Mouse (Mus musculus) gastrocnemius, postnatal 10 days (tissue): ENCODE data around the gene Gpc6. TPM values are rescaled to one million over a fixed set of nuclear protein-coding genes. Genes with fewer than 3 reads are reported as not detected.

ENCODE experiments used
- DNase-seq: peaks from one replicate; pipeline ENCODE4 v3.0.0; 2021; ENCODE audit warnings: mixed read lengths
- total RNA-seq, 2 experiments: library from RNA; stranded (reverse); gene quantifications; 2 replicates each; pipeline ENCODE4 v1.2.3; 2021

Gpc6 gene
- total RNA-seq, 2 experiments from 2014 or later: 14.4 to 17.5 TPM

DNA sequence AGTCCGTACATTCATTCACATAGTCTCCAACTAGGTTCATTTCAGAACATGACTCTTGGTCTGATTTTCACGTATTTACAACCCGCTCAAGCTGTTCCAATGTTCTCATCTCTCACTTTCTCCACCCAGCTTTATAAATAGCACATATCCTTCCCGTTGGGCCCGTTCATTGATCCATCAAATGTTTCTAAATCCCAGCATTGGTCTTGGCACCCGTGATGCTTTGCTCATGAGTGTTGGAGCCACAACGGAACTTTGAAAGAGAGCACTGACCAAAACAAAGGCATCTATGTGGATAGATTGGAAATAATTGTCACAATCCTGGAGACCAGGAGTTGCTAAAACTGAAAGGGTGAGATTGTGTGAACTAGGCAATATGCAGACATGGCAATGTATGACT, 787.2 kb downstream of the Gpc6 start:
- DNase-seq: no peak

DNA sequence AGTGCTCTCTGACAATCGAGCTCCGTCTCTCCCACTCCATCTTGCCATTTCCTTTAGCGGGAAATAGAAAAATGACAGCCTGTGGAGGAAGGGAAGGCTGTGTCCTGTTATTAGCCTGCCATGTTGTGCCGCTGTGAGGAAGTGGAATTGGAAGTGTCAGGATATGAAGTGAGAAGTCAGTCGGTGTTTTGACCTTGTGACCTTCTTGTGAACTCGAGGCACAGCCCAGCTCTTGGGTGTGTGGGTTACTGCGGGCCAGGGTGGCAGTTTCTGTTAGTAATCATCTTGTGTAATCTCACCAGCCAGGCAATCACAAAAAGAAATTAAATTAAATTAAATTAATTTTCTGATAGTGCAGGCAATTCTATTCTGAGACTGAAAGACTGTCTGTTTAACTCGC, 789.0 kb downstream of the Gpc6 start:
- no peak for DNase-seq

DNA sequence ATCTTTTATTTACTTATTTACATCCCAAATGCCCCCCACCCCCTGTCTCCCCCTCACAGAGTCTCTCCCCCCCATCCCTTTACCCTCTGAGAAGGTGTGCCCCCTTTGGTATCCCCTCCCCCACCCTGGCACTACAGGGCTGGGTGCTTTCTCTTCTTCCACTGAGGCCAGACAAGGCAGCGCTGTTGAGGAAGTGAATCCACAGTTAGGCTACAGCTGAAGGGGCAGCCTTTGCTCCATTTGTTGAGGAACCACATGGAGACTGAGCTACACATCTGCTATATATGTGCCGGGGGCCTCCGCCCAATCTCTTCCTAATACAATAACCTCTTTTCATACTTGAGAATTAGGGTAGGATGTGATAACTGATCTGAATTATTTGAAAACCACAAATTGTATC, 791.2 kb downstream of the Gpc6 start:
- no peak for DNase-seq

DNA sequence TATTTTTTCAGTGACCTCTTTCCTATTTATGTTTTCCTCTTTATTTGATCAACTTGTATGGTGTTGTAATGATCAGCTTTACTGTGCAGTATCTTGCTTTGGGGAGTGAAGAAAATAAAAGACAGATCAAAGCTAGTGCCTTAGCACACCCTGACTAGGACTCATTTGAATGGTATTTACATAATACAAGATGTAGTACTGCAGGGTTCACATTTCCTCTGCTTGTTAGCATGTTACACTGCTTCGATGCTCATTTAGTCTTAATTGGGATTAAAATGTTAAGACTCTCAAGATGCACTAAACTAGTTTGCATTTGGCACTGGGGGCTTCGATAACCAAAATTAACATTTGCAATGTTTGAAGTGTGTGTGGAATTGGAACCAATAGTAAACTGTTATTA, 803.6 kb downstream of the Gpc6 start:
- DNase-seq: no peak

DNA sequence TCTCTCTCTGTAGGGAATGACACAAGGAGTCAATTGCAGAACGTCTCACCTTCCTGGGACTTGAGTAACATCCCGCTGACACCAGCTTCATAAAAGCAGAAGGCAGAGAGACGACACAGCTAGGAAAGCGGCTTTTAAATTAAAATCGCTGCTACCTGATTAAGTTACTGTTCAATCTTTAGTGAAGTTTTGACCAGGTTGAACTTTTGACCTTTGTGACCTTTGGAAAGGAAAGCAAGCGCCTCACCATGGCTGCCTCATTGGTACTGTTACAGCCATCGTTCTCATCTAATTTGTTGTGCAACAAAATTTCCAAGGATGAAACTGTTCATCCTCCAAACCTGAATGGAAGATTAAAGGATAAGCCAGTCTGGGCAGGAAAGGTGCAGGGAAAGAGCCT, 830.1 kb downstream of the Gpc6 start:
- no peak for DNase-seq

DNA sequence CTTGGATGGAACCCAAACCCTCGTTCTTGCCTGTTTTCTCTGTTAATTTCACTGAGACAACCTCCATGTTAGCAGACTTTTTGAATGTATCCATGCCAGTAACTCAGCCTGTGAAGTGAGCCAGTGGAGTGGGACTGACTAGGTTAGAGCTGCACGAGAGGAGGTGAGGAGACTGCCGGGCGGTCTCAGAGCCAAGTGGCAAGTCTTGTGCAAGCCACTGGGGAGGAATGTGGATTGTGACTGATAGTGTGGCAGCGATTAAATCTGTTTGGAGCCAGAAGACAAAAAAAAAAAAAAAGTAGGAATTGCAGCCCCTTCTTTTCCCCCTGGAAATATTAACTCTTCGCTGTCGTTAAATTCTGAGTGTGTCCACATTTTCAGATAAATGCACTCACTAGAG, 831.4 kb downstream of the Gpc6 start:
- no peak for DNase-seq

DNA sequence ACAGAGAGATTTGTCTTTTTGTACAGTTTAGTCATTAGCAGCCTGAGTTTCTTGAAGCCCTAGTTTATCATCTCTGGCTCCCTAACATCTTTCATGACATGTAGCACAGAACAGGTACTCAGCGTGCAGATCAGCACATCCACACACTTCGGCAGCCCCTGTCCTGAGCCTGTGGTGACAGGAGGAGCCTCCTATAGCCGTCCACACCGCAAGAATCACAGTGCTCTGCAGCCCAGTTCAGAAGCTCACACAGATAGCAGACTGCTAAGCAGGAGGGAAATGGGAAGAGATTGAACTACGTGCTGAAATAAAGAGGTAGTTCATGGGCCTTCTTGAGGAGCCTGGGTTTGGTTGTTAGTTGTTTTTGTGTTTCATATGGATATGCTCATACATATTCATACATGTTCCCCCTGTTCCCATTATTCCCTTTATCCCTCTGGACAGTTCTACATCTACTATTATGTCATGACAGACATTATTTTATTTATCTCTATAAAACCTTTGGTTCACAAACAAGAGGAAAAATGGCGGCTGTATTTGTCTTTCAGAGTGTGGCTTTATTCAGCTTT, 832.8 kb downstream of the Gpc6 start:
- no peak for DNase-seq

DNA sequence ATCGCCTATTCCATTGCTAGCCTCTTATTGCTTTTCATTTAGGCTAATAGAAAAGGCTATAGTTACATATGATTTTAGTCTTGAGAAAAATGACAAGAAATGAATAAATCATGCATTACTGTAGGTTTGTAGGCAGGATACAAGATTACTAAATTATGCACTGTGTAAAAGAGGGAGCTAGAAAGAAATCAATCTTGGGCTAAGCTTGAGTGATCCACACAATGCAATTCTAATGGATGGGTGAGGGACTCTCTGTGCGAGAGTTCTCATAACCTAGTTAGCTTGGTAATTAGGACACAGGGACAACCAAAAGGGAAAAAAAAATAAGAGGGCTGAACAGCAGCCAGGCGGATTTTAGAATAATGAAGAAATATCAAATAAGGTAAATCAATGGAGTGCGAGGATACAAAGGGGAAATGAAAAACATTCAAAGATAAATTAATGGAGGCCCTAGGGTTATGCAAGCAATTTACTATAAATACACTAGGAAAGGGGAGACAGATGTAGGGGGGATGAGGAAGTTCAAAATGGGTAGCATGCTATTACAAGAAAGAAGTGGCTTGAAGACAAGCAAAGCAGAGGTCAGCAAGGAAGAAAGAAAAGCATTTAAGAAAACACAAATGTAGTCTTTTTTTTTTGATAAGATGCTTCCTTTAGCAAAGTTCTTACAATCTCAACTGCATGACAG, 835.9 kb downstream of the Gpc6 start:
- DNase-seq: no peak

DNA sequence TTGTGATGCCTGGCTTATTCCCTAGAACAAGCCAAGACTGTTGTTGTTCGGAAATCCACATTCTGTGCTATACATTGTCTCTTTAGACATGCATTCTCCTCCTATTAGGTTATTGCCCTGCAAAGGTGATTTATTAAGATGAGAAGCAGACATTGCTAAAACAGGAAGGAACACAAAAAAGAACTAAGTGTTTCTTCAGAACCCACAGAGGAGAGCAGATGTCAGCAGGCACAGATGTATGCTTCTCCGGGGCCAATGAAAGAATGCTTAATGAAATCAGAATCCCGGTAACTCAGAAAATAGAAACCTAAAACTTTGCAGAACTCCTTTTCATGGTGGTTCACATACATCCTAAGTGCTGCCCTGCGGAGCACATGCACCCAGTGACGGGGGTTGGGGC, 837.8 kb downstream of the Gpc6 start:
- no peak for DNase-seq

DNA sequence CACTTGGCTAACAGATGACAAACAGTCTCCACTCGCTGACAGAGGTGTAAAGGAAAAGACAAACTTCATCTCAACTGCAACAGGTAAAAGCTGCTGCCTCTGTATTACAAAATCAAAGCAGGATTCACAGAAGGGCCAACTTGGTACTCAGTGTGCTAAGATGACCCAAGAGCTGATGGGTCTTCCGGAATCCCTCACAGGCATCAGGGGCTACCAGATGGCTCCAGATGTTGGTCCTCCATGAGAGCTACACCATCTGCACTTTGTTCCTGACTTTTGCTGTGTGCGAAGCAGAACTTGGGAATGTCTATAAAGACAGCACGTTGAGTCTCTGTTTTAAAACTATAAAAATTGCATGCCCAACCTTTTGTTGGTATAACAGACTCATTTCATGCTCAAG, 842.7 kb downstream of the Gpc6 start:
- DNase-seq: no peak

DNA sequence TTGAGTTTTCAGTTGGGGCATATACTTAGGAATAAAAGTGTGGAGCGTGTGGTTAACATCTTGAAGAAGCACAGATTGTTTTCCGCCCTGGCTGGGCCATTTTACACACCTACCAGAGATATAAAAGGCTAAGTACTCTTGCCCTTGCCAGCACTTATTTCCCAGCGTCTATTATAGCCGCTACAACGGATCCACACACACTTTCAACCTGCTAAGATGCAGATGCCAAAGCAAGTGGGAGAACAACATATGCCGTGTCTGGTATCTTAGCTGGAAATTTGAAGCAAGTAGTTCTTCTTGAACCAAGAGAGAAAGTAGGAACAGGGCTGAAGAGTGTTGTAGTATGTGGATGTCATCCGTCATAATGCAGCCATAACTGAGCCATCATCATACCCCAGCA, 843.6 kb downstream of the Gpc6 start:
- no peak for DNase-seq

DNA sequence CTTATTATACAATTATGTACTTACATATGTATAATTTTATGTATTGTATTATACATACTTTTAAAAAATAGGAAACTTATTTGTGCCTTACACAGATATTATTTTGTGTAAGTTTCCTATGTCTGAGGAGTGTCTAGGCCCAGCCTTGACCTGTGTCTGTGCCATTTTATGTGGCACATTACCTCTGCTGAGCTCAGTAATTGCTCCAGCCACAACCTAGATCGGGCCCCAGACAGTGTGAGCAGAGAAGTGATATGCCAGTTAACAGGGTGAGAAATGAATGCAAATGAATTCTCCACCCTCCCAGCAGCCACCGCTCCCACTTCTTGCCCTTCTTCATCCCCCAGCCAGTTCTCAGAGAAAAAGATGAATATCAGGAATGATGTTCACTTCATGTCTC, 848.3 kb downstream of the Gpc6 start:
- DNase-seq: no peak

DNA sequence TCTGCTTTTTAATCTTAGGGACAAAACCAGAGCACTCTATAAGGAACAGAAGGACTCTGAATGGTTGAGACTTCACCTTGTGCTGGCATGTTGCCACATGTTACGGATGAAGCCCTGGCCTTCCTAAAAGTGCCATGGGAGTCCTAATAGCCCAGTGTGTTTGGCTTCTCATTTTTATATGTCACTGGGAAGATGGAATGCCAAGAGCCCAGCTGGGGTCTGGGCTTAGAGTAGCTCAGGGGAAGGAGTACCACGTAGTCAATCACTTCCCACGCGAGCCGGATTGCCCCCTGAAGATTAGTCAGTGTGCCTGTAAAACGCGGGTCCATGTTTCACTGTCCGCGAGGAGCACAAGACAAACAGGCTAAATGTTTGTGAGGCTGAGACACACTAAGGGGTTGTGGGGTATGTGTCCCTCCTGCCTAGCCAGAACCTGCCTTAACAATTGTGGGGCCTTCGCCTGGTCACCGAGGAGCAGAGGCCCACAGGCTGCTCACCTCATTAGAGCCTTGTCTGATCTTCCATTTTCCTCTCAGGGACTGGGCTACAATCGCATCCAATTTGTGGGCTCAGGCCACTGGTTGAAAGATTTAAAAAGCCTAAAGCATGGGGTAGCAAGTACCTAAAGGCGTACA, 852.9 kb downstream of the Gpc6 start:
- no peak for DNase-seq

DNA sequence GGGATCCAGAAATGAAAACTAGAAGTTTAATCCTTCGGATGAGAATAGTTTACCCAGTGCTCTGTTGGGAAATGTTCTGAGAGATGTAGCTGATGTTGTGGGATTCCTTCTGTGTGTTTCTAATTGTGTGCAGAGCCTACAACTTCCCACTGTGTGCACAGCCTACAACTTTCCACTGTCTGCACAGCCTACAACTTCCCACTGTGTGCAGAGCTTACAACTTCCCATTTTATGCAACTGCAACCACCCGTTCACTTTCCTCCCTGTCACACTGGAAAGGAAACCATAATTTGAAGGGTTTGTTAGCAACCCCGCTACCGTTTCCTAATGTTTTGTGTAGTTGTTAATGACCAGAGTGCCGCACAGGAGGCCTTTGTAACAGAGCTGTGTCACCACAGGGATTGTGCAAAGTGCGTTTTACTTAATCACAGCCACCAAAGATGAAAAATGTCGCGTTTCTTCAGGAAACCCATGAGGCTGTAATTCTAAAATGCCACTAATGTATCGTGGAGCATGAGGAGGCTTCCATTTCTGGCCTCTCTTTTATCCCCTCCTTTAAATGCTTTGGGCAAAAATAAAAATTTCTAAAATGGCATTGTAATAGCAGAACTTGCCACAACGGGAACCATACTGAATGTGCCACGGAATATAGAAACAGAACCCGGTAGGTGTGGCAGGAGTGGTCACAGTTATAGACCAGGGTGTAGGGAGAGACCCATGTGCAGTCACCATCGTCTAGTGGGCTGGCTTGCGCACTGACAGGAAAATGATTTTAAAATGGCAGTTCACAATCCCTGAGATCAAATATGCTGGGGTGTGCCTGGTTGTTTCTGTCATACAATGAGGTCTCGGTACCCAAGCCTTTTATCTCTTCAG, 853.7 kb downstream of the Gpc6 start:
- no peak for DNase-seq

DNA sequence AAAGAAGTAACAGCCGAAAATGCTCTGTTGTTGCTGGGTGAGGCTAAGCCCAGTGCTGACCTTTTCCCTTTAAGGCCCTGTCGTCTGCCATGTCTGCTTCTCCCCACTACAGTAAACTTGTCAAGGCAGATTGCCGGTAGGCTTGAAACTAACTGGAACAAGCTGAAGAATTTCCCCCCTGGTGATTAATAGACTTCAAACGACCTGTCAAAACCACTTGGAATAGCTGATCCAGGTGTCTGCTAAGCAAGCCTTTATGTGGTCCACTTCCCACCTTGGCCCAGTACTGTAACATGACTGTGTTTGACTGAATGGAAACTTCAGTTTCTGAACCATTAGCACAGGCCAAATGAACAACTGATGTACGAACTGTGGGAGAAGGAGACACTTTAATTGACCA, 856.6 kb downstream of the Gpc6 start:
- no peak for DNase-seq

DNA sequence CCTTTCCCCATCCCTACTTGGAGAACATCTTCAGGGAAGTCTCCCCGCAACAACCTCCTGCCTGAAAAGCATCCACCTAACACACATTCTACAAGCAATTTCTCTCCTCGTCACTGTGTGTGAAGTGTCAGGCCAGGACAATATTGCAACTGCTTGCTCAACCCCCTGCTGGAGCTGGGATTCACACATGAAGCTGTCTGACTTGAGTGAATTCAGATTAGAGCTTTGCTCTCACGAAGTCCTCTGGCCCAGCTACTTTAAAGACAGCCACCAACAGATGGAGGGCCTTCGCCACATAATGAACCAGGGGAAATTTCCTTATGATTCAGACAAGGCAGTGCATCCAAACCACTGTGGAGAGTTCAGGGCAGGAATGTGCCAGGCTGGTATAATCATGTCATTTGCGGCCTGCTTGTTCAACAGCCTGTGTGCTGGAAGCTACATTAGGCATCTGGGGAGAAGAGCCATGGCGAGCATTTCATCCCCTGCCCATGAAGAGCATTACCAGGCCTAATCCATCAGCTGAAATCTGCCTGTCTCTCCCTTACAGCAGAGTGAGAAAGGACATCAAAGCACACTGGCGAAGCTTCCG, 858.7 kb downstream of the Gpc6 start:
- no peak for DNase-seq

DNA sequence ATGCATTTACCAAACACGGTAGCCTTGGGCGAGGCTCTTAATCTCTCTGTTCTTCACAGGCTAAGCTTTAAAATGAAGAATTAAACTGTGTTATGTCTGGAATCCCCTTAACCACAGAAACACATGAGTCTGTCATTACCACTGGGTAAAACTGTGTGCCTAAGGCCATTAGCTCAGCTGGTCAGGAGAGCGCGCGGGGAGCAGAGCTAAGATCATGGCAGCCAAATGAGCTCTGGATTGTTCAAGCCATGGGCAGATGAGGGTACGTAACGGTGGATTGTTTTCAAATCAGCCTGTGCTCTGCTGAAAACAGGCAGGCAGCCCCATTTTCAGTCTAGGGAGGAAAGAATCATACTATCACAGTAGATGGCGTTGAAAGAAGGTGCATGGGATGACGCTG, 859.8 kb downstream of the Gpc6 start:
- DNase-seq: no peak

DNA sequence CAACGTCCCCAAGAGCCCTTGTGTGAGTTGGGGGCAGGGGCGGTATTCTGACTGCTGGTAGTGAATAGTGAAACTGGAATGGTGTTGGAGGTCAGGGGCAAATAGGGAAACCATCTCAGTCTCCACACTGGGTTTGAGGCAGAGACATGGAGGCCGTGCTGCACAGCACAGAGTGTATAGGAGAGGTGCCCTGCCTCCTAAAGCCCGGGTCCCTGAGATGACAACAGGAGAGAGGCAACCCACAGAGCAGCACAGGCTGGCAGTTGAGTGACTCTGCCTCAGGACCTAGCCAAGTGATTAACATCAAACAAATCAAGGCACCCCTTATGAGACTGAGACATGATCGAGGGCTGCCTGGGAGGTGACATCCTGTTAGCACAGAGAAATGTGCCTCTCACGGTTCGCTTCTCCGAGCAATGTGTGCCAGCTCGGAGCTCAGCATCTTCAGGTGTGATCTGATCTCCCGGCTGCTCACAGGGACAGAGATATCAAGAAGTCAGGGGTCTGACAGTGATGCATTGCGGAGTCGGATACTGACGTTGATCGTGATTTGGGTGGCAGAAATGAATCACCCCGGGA, 860.5 kb downstream of the Gpc6 start:
- no peak for DNase-seq

DNA sequence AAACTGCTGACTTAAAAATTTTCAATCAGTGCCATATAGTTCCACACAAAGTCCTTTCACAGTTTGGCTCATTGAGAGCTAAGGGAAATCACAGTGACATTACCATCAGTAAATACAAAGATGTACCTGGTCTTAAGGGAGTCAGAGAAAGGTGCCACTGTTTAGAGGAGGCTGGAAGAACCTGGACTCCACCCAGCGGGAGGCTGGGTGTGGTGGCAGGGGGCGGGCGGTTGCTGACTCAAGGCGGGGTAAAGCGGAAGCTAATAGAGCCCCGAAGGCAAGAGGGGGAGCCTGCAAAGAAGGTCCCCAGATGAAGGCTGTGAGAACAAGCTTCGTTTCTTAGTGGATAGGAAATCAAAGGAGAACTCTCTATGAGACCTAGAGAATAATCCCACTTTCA, 861.5 kb downstream of the Gpc6 start:
- DNase-seq: no peak

DNA sequence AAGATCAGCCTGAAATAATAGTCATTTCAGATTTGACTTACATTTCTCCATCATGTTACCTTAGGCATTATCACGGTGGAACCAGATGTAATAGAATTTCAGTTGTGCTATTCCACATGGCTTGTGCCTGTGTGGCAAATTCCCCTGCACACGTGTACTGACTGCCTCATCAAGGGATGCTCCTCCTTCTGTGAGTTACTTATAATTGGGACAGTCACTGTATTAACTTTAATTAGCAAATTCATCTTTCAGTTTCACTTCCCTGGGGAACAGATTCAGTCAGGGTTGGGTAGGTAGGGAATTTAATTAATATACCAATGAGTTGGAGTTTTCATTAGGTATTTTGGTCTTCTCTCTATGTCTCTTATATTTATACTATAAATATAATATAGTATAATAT, 869.8 kb downstream of the Gpc6 start:
- DNase-seq: no peak

DNA sequence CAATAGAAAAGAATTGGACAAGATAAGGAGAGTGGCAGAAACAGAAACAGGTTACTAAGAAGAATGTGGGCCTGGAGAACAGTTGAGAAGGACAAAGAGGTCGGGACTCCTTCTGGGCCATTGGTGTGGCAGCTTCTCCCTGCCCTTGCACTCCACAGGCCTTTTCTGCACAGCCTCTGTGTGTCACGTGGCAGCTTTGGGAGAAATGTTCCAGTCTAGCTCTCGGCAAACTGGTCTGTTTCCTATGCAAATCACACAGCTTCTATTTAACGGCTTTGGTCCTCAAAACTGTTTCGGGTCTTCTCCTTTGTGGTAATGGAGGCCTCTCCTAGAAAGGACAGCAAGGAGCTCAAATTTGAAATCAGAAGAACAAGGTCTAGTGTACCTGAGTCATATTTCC, 871.5 kb downstream of the Gpc6 start:
- no peak for DNase-seq

DNA sequence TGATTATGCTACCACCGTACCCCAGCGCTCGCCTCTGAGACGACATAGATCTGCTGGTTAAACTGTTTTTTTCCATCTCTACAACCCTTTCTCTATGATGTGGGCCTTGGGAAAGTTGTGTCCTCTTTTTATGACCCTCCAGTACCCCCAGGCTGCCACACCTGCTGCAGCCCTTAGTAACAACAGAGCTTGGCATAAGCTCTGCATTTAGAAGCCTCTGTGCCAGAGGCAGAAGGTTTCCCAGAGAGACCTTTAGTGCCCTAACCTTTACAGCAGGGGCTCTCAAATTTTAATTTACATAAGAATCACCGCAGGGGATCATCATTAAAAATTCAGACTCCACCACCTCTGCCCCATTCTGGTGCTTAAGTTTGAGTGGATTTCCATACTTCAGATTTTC, 875.3 kb downstream of the Gpc6 start:
- no peak for DNase-seq
